Mouse (Mus musculus) ES-E14 (cell line): ENCODE data around the gene Selplg. TPM values are rescaled to one million over a fixed set of nuclear protein-coding genes. Genes with fewer than 3 reads are reported as not detected.

ENCODE experiments used
- DNase-seq: peaks from one replicate; pipeline ENCODE4 v3.0.0-alpha.2; 2013; ENCODE audit warnings: low read depth, low spot score
- H3K27ac ChIP-seq: 2 replicates; pipeline ENCODE4 v1.5.1; 2012; ENCODE audit warnings: low read depth, mild to moderate bottlenecking, low read length, moderate library complexity, mixed read lengths; ENCODE audit not compliant: poor library complexity, insufficient read depth, severe bottlenecking
- H3K36me3 ChIP-seq: 2 replicates; pipeline ENCODE4 v1.6.1; 2012; ENCODE audit warnings: mild to moderate bottlenecking, low read length, moderate library complexity, mixed read lengths; ENCODE audit not compliant: control insufficient read depth, poor library complexity, insufficient read depth, severe bottlenecking
- H3K4me1 ChIP-seq, 2 experiments: fragments of 150-350 bp in 1 of 2; sonication (generic) in 1 of 2; 2 replicates each; pipeline ENCODE4 v1.6.1; 2012; ENCODE audit warnings: low read length in 2 of 2, mild to moderate bottlenecking in 1 of 2, mixed read lengths in 1 of 2; ENCODE audit not compliant: control insufficient read depth in 2 of 2, insufficient read depth in 2 of 2, poor library complexity in 1 of 2
- H3K4me3 ChIP-seq, 2 experiments: fragments of 150-350 bp in 1 of 2; sonication (generic) in 1 of 2; 2 replicates each; pipeline ENCODE4 v1.5.1; 2012; ENCODE audit warnings: low read length in 2 of 2, low read depth in 1 of 2, mild to moderate bottlenecking in 1 of 2, mixed read lengths in 1 of 2; ENCODE audit not compliant: insufficient read depth in 1 of 2, poor library complexity in 1 of 2, severe bottlenecking in 1 of 2
- H3K9ac ChIP-seq: 2 replicates; pipeline ENCODE4 v1.6.1; 2012; ENCODE audit warnings: low read depth, mild to moderate bottlenecking, low read length, mixed read lengths; ENCODE audit not compliant: poor library complexity, insufficient read depth, severe bottlenecking
- H3K9me3 ChIP-seq: fragments of 150-350 bp; sonication (generic); 2 replicates; pipeline ENCODE4 v1.6.1; 2012; ENCODE audit warnings: low read depth, mild to moderate bottlenecking, low read length; ENCODE audit not compliant: control insufficient read depth, insufficient read depth
- CHD2 ChIP-seq: IDR thresholded peaks from 2 replicates; pipeline ENCODE4 v1.6.1; 2014; ENCODE audit warnings: mild to moderate bottlenecking, low read depth, low read length, inconsistent platforms
- HCFC1 ChIP-seq: IDR thresholded peaks from 2 replicates; pipeline ENCODE4 v1.6.1; 2012; ENCODE audit warnings: low read length, inconsistent platforms, borderline replicate concordance; ENCODE audit not compliant: insufficient read depth
- MAFK ChIP-seq: IDR thresholded peaks from 2 replicates; pipeline ENCODE4 v1.6.1; 2014; ENCODE audit warnings: mild to moderate bottlenecking, low read depth, low read length, inconsistent platforms; ENCODE audit not compliant: insufficient read depth
- ZC3H11A ChIP-seq: IDR thresholded peaks from 2 replicates; pipeline ENCODE4 v1.6.1; 2012; ENCODE audit warnings: low read depth, mild to moderate bottlenecking, inconsistent platforms, low read length, borderline replicate concordance
- ZNF384 ChIP-seq: IDR thresholded peaks from 2 replicates; pipeline ENCODE4 v1.6.1; 2012; ENCODE audit warnings: low read depth, low read length, inconsistent platforms
- in situ Hi-C, 2 experiments: fragments of 600-800 bp; cut with MboI; formaldehyde crosslinking; loops; one replicate each; pipeline ENCODE4 v1.15.1; 2025; ENCODE audit warnings: low sequenced_read_pairs in 2 of 2, inconsistent platforms in 1 of 2; ENCODE audit not compliant: unreplicated experiment in 2 of 2
- total RNA-seq: library from RNA; depleted of rRNA; stranded (reverse); fragments of 300-350 nt; gene quantifications from 2 replicates; pipeline ENCODE4 v1.2.3, GENCODE M21; 2012

The Selplg gene
- total RNA-seq, 1 experiment: 0.31 TPM

DNA sequence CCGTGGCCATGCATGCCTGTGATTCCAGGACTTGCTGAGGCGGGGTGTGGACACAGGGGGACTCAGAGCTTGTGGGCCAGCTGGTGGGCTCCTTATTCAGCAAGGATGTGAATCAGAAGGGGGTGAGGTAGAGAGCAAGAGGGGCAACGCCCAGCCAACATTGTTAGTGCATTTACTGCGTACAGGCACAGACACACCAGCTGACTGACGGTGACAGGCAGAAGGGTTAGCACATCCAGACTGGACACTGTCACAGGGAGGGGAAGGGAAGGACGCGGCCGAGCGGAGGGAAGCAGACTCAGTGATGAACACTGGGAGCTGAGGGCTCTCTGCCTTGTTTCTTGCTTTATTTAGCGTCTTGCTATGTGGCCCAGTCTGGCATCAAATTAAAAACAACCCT lies 21.1 kb upstream of the Selplg start:
- TF ChIP-seq ZNF384: no peak
- no peak for TF ChIP-seq CHD2
- no peak for TF ChIP-seq MAFK
- Histone ChIP-seq H3K4me1 (peaks cover 4 to 17% of the 10 kb centered on the region in 2 experiments; a peak in 3 of 4 replicates), H3K27ac (no peak overlapping the region), H3K9me3 (no peaks in the 10 kb centered on the region), H3K4me3 (no peak overlapping the region), H3K9ac (no peak overlapping the region), H3K36me3 (peaks cover 39% of the 10 kb centered on the region)
- DNase-seq: no peak
- in situ Hi-C loops: no loop called here

DNA sequence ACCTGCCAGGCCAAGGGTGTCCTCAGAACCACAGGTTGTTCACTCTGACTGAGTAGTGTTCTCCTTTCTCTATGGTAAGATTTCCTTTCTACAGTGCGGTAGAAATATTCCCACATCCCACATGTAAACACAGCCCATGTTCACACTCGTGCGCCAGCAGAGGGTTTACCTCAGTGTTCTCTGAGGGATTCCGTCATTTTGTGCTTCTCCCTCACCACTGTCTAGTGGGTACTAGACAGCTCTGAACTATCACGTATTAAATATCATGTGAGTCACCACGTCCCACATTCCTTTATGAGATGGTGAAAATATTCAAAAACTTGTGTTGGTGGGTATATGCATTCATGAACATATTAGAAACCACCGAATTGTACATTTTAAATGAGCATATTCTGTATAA lies 20.0 kb upstream of the Selplg start:
- Histone ChIP-seq H3K9ac (no peak overlapping the region), H3K9me3 (no peaks in the 10 kb centered on the region), H3K4me3 (no peak overlapping the region), H3K36me3 (peaks cover 45% of the 10 kb centered on the region), H3K4me1 (peaks cover 4 to 14% of the 10 kb centered on the region in 2 experiments; a peak in 2 of 4 replicates), H3K27ac (no peak overlapping the region)
- in situ Hi-C loops: no loop called here
- TF ChIP-seq ZC3H11A (no peak), ZNF384 (no peak), MAFK (no peak), HCFC1 (no peak), CHD2 (no peak)
- DNase-seq: no peak

- Histone ChIP-seq H3K9me3 (no peaks in the 10 kb centered on the region), H3K9ac (no peak overlapping the region), H3K4me3 (no peak overlapping the region), H3K27ac (no peak overlapping the region), H3K4me1 (peaks cover 4 to 6% of the 10 kb centered on the region in 2 experiments; a peak in 2 of 4 replicates), H3K36me3 (peaks cover 57% of the 10 kb centered on the region)
- no peak for TF ChIP-seq HCFC1
- no peak for TF ChIP-seq MAFK
- no peak for TF ChIP-seq ZNF384
- no peak for TF ChIP-seq ZC3H11A
- no peak for TF ChIP-seq CHD2
- in situ Hi-C loops: no loop called here
- DNase-seq: no peak
These were observed 18.3 kb upstream of the Selplg start for GRCm38 (mm10) chr5:113850680-113851230.

DNA sequence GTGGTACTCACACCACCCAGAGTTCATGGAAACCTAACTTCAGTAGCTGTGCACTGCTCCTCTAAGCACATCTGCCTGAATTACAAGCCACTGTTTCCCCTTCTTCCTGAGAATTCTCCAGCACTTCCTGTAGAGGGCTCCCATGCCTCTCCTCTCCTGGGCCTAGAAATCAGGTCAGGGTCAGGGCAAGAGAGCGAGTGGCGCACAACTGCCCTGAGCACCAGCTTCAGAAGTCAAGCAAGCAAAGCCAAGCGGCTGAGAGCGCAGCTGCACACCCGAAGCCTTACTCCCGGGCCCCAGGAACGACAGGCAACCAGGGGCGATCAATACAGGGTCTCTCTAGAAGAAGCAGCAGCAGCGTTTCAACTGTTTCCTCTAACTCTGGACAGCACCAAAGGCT lies 15.2 kb upstream of the Selplg start:
- Histone ChIP-seq H3K4me1 (peaks cover 0 to 17% of the 10 kb centered on the region in 2 experiments; a peak in 2 of 4 replicates), H3K36me3 (peaks cover 69% of the 10 kb centered on the region), H3K9me3 (no peaks in the 10 kb centered on the region), H3K4me3 (no peak overlapping the region), H3K9ac (no peak overlapping the region), H3K27ac (no peak overlapping the region)
- no peak for TF ChIP-seq ZC3H11A
- no peak for TF ChIP-seq MAFK
- no peak for TF ChIP-seq CHD2
- no peak for TF ChIP-seq ZNF384
- no peak for TF ChIP-seq HCFC1
- no peak for DNase-seq
- in situ Hi-C loops: no loop called here

GRCm38 (mm10) chr5:113846656-113847055 lies 14.2 kb upstream of the Selplg start:
- in situ Hi-C loops: no loop called here
- no peak overlapping the region for H3K4me3 ChIP-seq
- H3K9ac ChIP-seq: no peak overlapping the region
- peaks cover 0 to 21% of the 10 kb centered on the region in 2 experiments; a peak in 2 of 4 replicates for H3K4me1 ChIP-seq
- H3K9me3 ChIP-seq: no peaks in the 10 kb centered on the region
- DNase-seq: no peak
- TF ChIP-seq CHD2 (no peak), MAFK (no peak), ZNF384 (no peak), ZC3H11A (no peak), HCFC1 (no peak)
- H3K27ac ChIP-seq: no peak overlapping the region
- peaks cover 66% of the 10 kb centered on the region for H3K36me3 ChIP-seq
